Mouse (Mus musculus) lung, adult 2 months (tissue): Measurements from ENCODE around the gene Pfkfb3.

Experiments used
- CTCF ChIP-seq: fragments of 200-500 bp; IDR thresholded peaks from 2 replicates; pipeline ENCODE4 v1.5.1; 2011; ENCODE audit warnings: mild to moderate bottlenecking, low read length, control low read depth; ENCODE audit not compliant: insufficient read depth
- POLR2A ChIP-seq: fragments of 200-500 bp; IDR thresholded peaks from 2 replicates; pipeline ENCODE4 v1.6.1; 2011; ENCODE audit warnings: low read depth, mild to moderate bottlenecking, control low read depth, low read length, borderline replicate concordance; ENCODE audit errors: extremely low read depth

DNA sequence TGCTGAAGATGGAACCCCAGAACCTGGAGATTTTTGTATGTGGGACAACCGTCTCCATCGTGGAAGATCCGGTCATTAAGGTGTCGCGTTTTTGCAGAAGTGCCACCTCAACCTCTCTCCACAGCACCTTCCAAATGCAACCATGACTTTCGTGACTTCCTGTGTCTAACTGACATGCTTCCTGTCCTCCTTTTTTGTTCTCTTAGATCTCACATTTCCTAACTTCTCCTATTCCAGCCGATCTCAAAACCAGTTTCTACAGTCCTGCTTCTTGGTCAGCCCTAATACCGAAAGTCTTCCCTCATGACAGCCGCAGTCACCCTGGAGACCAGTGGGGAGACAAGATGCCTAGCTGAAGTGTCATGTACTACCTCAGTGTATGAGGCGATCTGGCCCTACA is 5.4 kb downstream of the Pfkfb3 start:
- TF ChIP-seq POLR2A = no peak
- TF ChIP-seq CTCF = no peak
